Mouse (Mus musculus): ENCODE measurements around the gene Ccdc73.

DNA sequence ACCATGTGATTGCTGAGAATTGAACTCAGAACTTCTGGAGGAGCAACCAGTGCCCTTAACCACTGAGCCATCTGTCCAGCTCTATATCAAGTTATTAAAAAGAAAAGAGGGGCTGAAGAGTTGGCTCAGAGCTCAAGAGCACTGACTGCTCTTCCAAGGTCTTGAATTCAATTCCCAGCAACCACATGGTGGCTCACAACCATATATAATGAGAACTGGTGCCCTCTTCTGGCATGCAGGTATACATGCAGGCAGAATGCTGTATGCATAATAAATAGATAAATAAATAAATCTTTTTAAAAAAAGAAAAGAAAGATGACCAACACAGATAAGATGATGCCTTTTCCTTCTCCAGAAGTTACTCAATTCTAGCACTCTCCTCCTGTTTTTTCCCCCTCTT lies 26.6 kb upstream of the Ccdc73 start:
- TF ChIP-seq POLR2A (IDR thresholded peaks at IDR 0.05; ENCODE audit: extremely low read depth, insufficient read depth, low read length) (no peak), CTCF (IDR thresholded peaks at IDR 0.05; ENCODE audit: extremely low read depth, insufficient read depth, low read length) (no peak)

All from cortical plate, adult 2 months (tissue).